Mouse (Mus musculus) kidney, embryonic 14.5 days (tissue): Measurements from ENCODE around the gene Abcb6. TPM values are rescaled to one million over a fixed set of nuclear protein-coding genes. Genes with fewer than 3 reads are reported as not detected.

ENCODE experiments used
- ATAC-seq: fragments of 200-750 bp; cut with Nextera tagmentation; 2 replicates; pipeline ENCODE4 v1.8.0; 2017; ENCODE audit warnings: moderate number of reproducible peaks, mild to moderate bottlenecking, moderate TSS enrichment, moderate library complexity; ENCODE audit not compliant: low FRiP score, low TSS enrichment
- H3K27ac ChIP-seq: fragments of 300-500 bp; sonication (generic); 2 replicates; pipeline ENCODE4 v1.5.1; 2014; ENCODE audit warnings: low read depth, mild to moderate bottlenecking, low read length, moderate library complexity, mixed read lengths
- H3K27me3 ChIP-seq: fragments of 300-500 bp; sonication (generic); 2 replicates; pipeline ENCODE4 v1.6.1; 2014; ENCODE audit warnings: mild to moderate bottlenecking, low read length; ENCODE audit not compliant: control insufficient read depth, insufficient read depth
- H3K36me3 ChIP-seq: fragments of 300-500 bp; sonication (generic); 2 replicates; pipeline ENCODE4 v1.6.1; 2014; ENCODE audit warnings: low read length, mixed read lengths; ENCODE audit not compliant: control insufficient read depth, insufficient read depth
- H3K4me1 ChIP-seq: fragments of 300-500 bp; sonication (generic); 2 replicates; pipeline ENCODE4 v1.6.1; 2014; ENCODE audit warnings: low read length, mixed read lengths; ENCODE audit not compliant: control insufficient read depth, insufficient read depth
- H3K4me2 ChIP-seq: fragments of 300-500 bp; sonication (generic); replicated peaks from 2 replicates; pipeline ENCODE4 v1.6.1; 2014; ENCODE audit warnings: low read depth, mild to moderate bottlenecking, low read length
- H3K4me3 ChIP-seq: fragments of 300-500 bp; sonication (generic); 2 replicates; pipeline ENCODE4 v1.5.1; 2014; ENCODE audit warnings: mild to moderate bottlenecking, low read length
- H3K9ac ChIP-seq: fragments of 300-500 bp; sonication (generic); 2 replicates; pipeline ENCODE4 v1.6.1; 2014; ENCODE audit warnings: low read depth, mild to moderate bottlenecking, low read length, moderate library complexity
- H3K9me3 ChIP-seq: fragments of 300-500 bp; sonication (generic); 2 replicates; pipeline ENCODE4 v1.6.1; 2016; ENCODE audit warnings: low read length; ENCODE audit not compliant: control insufficient read depth
- WGBS: fragments of 180-500 bp; shearing (Covaris S2); extraction: QIAGEN DNeasy Blood & Tissue Kit; methylation state at CpG from one replicate; pipeline ENCODE4 v1.1.7; 2014; 5-methylcytosine and 5-hydroxymethylcytosine counted together
- polyA plus RNA-seq: library from polyadenylated mRNA; unstranded; fragments of >200 nt; fragmentation: Nextera tagmentation; extraction: Ambion mirVana; gene quantifications from 2 replicates; pipeline ENCODE4 v1.2.1, GENCODE M21; 2014

Abcb6 gene
- 19.4 and 23.8 TPM in 2 replicates for polyA plus RNA-seq

DNA sequence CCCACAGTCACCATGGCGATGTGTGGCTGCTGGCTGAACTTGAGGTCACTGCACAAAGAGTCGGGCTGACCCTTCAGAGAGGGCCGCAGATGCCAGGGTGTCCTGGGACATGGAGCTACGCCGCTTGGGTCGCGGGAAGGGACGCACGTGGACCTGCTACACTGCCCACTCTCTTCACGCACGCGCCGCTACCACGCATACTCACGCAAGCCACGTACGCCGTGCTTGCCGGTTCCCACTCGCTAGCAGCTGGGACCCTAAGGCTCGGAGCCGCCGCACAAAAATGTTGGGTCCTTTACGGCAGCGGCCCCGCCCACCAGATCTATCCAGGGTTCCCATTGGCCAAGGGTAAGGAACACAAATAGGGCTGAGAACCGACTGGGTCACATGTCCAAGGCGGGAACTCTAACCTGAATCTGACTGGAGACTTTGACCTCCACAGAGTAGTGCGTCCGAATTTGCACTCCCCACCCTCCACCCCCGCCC lies at the start of gene Abcb6:
Abcb6 (minus strand) TSS at position 288 of the 486 bp plus-strand sequence.
- Histone ChIP-seq H3K36me3 (peaks cover 38% of the 10 kb centered on the region), H3K27me3 (no peaks in the 10 kb centered on the region), H3K27ac (0 out of 2 replicates have a peak within 1 kb of the TSS, but pooled peaks have one; percentile 7), H3K4me2 (peak within 1 kb of the TSS; percentile 80), H3K4me1 (peaks cover 18% of the 10 kb centered on the region), H3K9me3 (no peaks in the 10 kb centered on the region), H3K9ac (peak within 1 kb of the TSS; percentile 53), H3K4me3 (peak within 1 kb of the TSS; percentile 49)
- 1% methylated on average over 31 of the region's 31 CpGs for WGBS
- peak; percentile 91 for ATAC-seq

- 75% methylated on average over 4 of the region's 4 CpGs for WGBS
- no peak for ATAC-seq
- Histone ChIP-seq H3K9me3 (no peaks in the 10 kb centered on the region), H3K27ac (no peak overlapping the region), H3K27me3 (no peaks in the 10 kb centered on the region), H3K4me3 (no peak overlapping the region), H3K4me1 (no peaks in the 10 kb centered on the region), H3K4me2 (no peak overlapping the region), H3K36me3 (no peaks in the 10 kb centered on the region), H3K9ac (no peak overlapping the region)
Observed at GRCm38 (mm10) chr1:75229158-75229557, 49.0 kb upstream of the Abcb6 start.

GRCm38 (mm10) chr1:75227653-75228052 lies 47.5 kb upstream of the Abcb6 start:
- WGBS, result 83% methylated on average over 1 of the region's 1 CpGs
- H3K9ac ChIP-seq, result no peak overlapping the region
- no peaks in the 10 kb centered on the region for H3K27me3 ChIP-seq
- H3K4me1 ChIP-seq, result no peaks in the 10 kb centered on the region
- H3K36me3 ChIP-seq, result no peaks in the 10 kb centered on the region
- H3K4me2 ChIP-seq, result no peak overlapping the region
- H3K27ac ChIP-seq, result no peak overlapping the region
- no peak for ATAC-seq
- no peak overlapping the region for H3K4me3 ChIP-seq
- no peaks in the 10 kb centered on the region for H3K9me3 ChIP-seq

- Histone ChIP-seq H3K27ac (no peak overlapping the region), H3K4me2 (no peak overlapping the region), H3K9me3 (no peaks in the 10 kb centered on the region), H3K27me3 (no peaks in the 10 kb centered on the region), H3K4me1 (no peaks in the 10 kb centered on the region), H3K9ac (no peak overlapping the region), H3K4me3 (no peak overlapping the region), H3K36me3 (no peaks in the 10 kb centered on the region)
- no peak for ATAC-seq
- WGBS, result 42% methylated on average over 2 of the region's 2 CpGs
Observed at GRCm38 (mm10) chr1:75226138-75226537, 45.9 kb upstream of the Abcb6 start.

DNA sequence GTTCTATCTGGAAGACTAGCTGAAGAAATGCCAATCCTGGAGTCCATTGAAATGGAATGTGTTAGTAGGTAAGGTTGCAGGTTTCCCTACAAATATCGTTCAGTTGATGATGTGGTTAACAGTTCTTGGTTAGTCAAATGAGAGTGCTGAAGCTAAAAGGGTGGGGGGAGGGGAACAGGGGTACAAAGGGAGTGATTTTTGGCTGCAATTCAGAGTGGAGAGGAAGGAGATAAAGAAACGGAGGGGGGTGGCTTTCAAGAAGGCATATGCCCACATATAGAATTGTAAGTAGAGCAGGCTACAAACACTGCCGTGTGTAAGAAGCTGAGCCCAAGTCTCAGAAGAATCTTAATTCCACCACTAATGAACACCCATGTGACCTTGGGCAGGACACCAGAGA lies 45.3 kb upstream of the Abcb6 start:
- WGBS, result 71% methylated on average over 3 of the region's 3 CpGs
- Histone ChIP-seq H3K9me3 (no peaks in the 10 kb centered on the region), H3K36me3 (no peaks in the 10 kb centered on the region), H3K4me3 (no peak overlapping the region), H3K9ac (no peak overlapping the region), H3K4me2 (no peak overlapping the region), H3K27ac (no peak overlapping the region), H3K27me3 (peaks cover 4% of the 10 kb centered on the region), H3K4me1 (no peaks in the 10 kb centered on the region)
- no peak for ATAC-seq

- Histone ChIP-seq H3K9ac (no peak overlapping the region), H3K9me3 (no peaks in the 10 kb centered on the region), H3K4me2 (no peak overlapping the region), H3K27me3 (peaks cover 22% of the 10 kb centered on the region), H3K4me3 (no peak overlapping the region), H3K36me3 (no peaks in the 10 kb centered on the region), H3K4me1 (peaks cover 5% of the 10 kb centered on the region; the same call in 1 of the 2 replicates), H3K27ac (no peak overlapping the region)
- no peak for ATAC-seq
- 62% methylated on average over 6 of the region's 6 CpGs for WGBS
Observed at GRCm38 (mm10) chr1:75223532-75223931, 43.3 kb upstream of the Abcb6 start.

DNA sequence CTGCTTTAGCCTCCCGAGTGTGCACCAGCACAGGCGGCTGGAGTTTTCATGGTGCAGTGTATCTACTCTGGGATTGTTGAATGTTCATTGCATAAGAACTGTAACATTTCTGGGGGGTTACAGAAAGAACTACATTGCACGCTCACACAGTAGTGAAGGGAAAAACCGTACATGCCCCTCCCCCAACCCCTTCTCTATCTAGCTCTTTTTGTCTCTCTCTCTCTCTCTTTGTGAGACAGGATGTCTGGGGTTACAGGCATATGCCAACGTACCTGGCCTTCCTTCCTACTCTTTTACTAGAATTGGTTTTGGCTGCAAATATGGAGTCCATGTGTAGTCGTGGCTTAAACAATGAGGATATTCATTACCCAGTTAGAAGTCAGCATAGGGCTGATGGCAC lies 42.7 kb upstream of the Abcb6 start:
- peaks cover 5% of the 10 kb centered on the region; the same call in 1 of the 2 replicates for H3K4me1 ChIP-seq
- ATAC-seq, result no peak
- H3K4me2 ChIP-seq, result no peak overlapping the region
- no peak overlapping the region for H3K4me3 ChIP-seq
- no peak overlapping the region for H3K27ac ChIP-seq
- WGBS, result 80% methylated on average over 6 of the region's 6 CpGs
- no peak overlapping the region for H3K9ac ChIP-seq
- peaks cover 28% of the 10 kb centered on the region for H3K27me3 ChIP-seq
- no peaks in the 10 kb centered on the region for H3K9me3 ChIP-seq
- H3K36me3 ChIP-seq, result no peaks in the 10 kb centered on the region

DNA sequence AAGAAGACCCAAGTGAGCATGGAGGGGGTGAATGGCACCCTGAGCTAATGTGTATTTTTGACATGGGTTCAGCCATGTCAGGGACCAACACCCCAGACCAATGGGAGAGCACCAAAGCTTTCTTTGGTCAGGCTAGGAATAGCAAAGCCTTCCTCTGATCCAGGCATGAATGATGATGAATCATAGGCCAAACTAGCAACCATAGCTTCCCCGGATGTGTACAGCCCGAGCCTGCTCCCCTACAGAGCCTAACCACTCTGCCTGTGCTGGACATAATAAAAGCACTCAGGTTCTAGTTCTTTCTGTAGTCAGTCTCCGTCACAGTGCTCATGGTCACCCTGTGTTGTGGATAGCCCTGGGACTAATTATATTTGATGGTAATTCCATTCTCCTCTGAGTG lies 41.3 kb upstream of the Abcb6 start:
- Histone ChIP-seq H3K4me3 (no peak overlapping the region), H3K27me3 (peaks cover 29% of the 10 kb centered on the region), H3K4me2 (no peak overlapping the region), H3K27ac (no peak overlapping the region), H3K9me3 (no peaks in the 10 kb centered on the region), H3K36me3 (no peaks in the 10 kb centered on the region), H3K9ac (no peak overlapping the region), H3K4me1 (peaks cover 5% of the 10 kb centered on the region; the same call in 1 of the 2 replicates)
- 78% methylated on average over 3 of the region's 3 CpGs for WGBS
- no peak for ATAC-seq

- H3K4me1 ChIP-seq, result peaks cover 5% of the 10 kb centered on the region; the same call in 1 of the 2 replicates
- peak; percentile 36 for ATAC-seq
- under 1% methylated on average over 34 of the region's 34 CpGs for WGBS
- no peaks in the 10 kb centered on the region for H3K9me3 ChIP-seq
- H3K9ac ChIP-seq, result peak within 1 kb of the TSS; percentile 54
- H3K4me2 ChIP-seq, result peak within 1 kb of the TSS; percentile 99
- H3K36me3 ChIP-seq, result peaks cover 7% of the 10 kb centered on the region; the same call in 1 of the 2 replicates
- peak within 1 kb of the TSS; percentile 57 for H3K4me3 ChIP-seq
- H3K27me3 ChIP-seq, result peaks cover 29% of the 10 kb centered on the region
- no peak within 1 kb of the TSS for H3K27ac ChIP-seq
Observed at GRCm38 (mm10) chr1:75219531-75219930, 39.3 kb upstream of the Abcb6 start, which contains the start of gene Tuba4a. Gene Tuba4a (minus strand): TSS chr1:75219865.
